Mouse (Mus musculus): Measurements from ENCODE around the gene Vamp8.

- TF ChIP-seq CTCF (IDR thresholded peaks at IDR 0.05; ENCODE audit: borderline replicate concordance, insufficient read depth, low read depth, low read length) (no peak), POLR2A (IDR thresholded peaks at IDR 0.05; ENCODE audit: borderline replicate concordance, insufficient read depth, low read length) (no peak)
These were observed 24.2 kb downstream of the Vamp8 start for GRCm38 (mm10) chr6:72366304-72366703.
